Mouse (Mus musculus) megakaryocyte, embryonic 14.5 days (primary cell): ENCODE data around the gene Abhd8. TPM values are rescaled to one million over a fixed set of nuclear protein-coding genes. Genes with fewer than 3 reads are reported as not detected.

Source experiments
- H3K27me3 ChIP-seq: replicated peaks from 2 replicates; pipeline ENCODE3; 2012; ENCODE audit warnings: inconsistent platforms
- H3K36me3 ChIP-seq: replicated peaks from 2 replicates; pipeline ENCODE3; 2012; ENCODE audit warnings: low read length, inconsistent platforms, mixed read lengths
- H3K4me1 ChIP-seq: 2 replicates; pipeline ENCODE4 v1.6.1; 2012; ENCODE audit warnings: inconsistent platforms
- H3K4me3 ChIP-seq: replicated peaks from 2 replicates; pipeline ENCODE3; 2012; ENCODE audit warnings: moderate library complexity, mild to moderate bottlenecking, inconsistent platforms
- H3K9me3 ChIP-seq: 2 replicates; pipeline ENCODE4 v1.6.1; 2012; ENCODE audit warnings: inconsistent platforms
- FLI1 ChIP-seq: IDR thresholded peaks from 2 replicates; pipeline ENCODE4 v1.6.1; 2012; ENCODE audit warnings: low read length, inconsistent platforms, mixed read lengths
- GATA1 ChIP-seq: IDR thresholded peaks from 3 replicates; pipeline ENCODE4 v1.6.1; 2012; ENCODE audit warnings: mixed read lengths, low read length, inconsistent platforms, borderline replicate concordance
- polyA plus RNA-seq: library from polyadenylated mRNA; stranded (reverse); fragments of >175 nt; gene quantifications from 2 replicates; pipeline ENCODE4 v1.2.3, GENCODE M21; 2012; ENCODE audit warnings: low replicate concordance; ENCODE audit not compliant: insufficient read depth

The Abhd8 gene
- polyA plus RNA-seq, 1 experiment: 22.6 TPM

GRCm38 (mm10) chr8:71470146-71470912 lies 6.9 kb upstream of the Abhd8 start:
- peak overlapping the region; percentile 96 for H3K4me3 ChIP-seq
- H3K4me1 ChIP-seq: peaks cover 52% of the 10 kb centered on the region
- no peaks in the 10 kb centered on the region for H3K27me3 ChIP-seq
- H3K9me3 ChIP-seq: no peaks in the 10 kb centered on the region
- TF ChIP-seq FLI1: no peak
- TF ChIP-seq GATA1: no peak
- peaks cover 70% of the 10 kb centered on the region for H3K36me3 ChIP-seq

- H3K4me3 ChIP-seq: peak overlapping the region; percentile 96
- no peaks in the 10 kb centered on the region for H3K9me3 ChIP-seq
- TF ChIP-seq FLI1: no peak
- no peak for TF ChIP-seq GATA1
- H3K4me1 ChIP-seq: peaks cover 51% of the 10 kb centered on the region
- peaks cover 61% of the 10 kb centered on the region for H3K36me3 ChIP-seq
- no peaks in the 10 kb centered on the region for H3K27me3 ChIP-seq
Measured at GRCm38 (mm10) chr8:71469411-71469810, 6.0 kb upstream of the Abhd8 start.

GRCm38 (mm10) chr8:71468916-71469315 lies 5.5 kb upstream of the Abhd8 start, which contains the start of gene Dda1:
Gene Dda1 (plus strand): TSS chr8:71469199.
- no peak for TF ChIP-seq FLI1
- no peak for TF ChIP-seq GATA1
- Histone ChIP-seq H3K9me3 (no peaks in the 10 kb centered on the region), H3K4me1 (peaks cover 56% of the 10 kb centered on the region), H3K27me3 (no peaks in the 10 kb centered on the region), H3K4me3 (peak within 1 kb of the TSS; percentile 96), H3K36me3 (peaks cover 56% of the 10 kb centered on the region)

DNA sequence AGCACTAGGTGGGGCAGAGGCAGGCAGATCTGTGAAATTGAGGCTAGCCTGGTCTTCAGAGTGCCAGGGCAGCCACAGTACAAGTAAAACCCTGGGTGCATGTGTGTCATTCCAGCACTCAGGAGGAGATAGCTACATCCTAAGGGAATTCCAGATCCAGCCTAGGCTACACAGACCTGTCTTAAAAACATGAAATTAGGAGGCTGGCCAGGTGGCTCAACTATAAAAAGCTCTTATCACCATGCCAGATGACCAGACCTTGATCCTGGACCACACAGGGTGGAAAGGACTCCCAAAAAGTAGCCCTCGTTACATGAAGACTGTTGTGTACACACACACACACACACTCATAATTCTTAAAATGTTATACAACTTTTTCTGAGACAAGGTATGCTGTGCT lies 4.5 kb upstream of the Abhd8 start:
- Histone ChIP-seq H3K4me3 (no peak overlapping the region), H3K4me1 (peaks cover 65% of the 10 kb centered on the region), H3K9me3 (no peaks in the 10 kb centered on the region), H3K27me3 (no peaks in the 10 kb centered on the region), H3K36me3 (peaks cover 47% of the 10 kb centered on the region)
- TF ChIP-seq FLI1: no peak
- no peak for TF ChIP-seq GATA1

DNA sequence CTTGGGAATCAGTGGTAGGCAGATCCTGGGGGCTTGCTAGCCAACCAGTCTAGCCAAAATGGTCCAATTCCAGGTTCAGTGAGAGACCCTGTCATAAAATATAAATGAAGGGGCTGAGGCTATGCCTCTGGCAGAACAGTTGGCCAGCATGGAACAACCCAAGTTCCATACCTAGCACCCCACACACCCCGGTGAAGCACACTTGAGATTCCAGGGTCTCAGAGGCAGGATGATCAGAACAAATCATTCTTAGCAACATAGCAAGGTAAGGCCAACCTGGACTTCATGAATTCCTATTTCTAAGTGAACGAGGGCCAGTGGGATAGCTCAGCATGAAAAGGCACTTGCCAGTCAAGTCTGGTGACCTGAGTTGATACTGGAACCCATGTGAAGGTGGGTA lies 3.7 kb upstream of the Abhd8 start:
- no peaks in the 10 kb centered on the region for H3K9me3 ChIP-seq
- H3K36me3 ChIP-seq: peaks cover 39% of the 10 kb centered on the region
- H3K4me1 ChIP-seq: peaks cover 69% of the 10 kb centered on the region
- no peak overlapping the region for H3K4me3 ChIP-seq
- no peaks in the 10 kb centered on the region for H3K27me3 ChIP-seq
- no peak for TF ChIP-seq GATA1
- TF ChIP-seq FLI1: no peak

DNA sequence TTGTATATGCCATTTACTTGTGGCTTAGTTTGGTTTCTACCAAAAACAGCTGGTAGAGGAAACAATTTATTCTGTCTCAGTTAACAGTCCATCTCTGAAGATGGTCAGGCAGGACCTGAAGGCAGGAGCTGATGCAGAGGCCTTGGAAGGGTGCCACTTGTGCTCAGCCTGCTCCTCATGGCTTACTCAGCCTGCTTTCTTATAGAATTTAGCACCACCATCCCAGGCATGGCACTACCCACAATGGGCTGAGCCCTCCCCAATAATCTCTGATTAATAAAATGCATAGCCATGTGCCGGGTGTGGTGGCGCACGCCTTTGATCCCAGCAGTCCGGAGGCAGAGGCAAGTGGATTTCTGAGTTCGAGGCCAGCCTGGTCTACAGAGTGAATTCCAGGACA lies 2.7 kb upstream of the Abhd8 start:
- no peaks in the 10 kb centered on the region for H3K27me3 ChIP-seq
- TF ChIP-seq FLI1 (no peak), GATA1 (no peak)
- no peaks in the 10 kb centered on the region for H3K9me3 ChIP-seq
- H3K4me3 ChIP-seq: no peak overlapping the region
- H3K4me1 ChIP-seq: peaks cover 62% of the 10 kb centered on the region
- peaks cover 37% of the 10 kb centered on the region for H3K36me3 ChIP-seq

GRCm38 (mm10) chr8:71465733-71466132 lies 2.3 kb upstream of the Abhd8 start:
- H3K4me1 ChIP-seq: peaks cover 60% of the 10 kb centered on the region
- peaks cover 37% of the 10 kb centered on the region for H3K36me3 ChIP-seq
- H3K9me3 ChIP-seq: no peaks in the 10 kb centered on the region
- peak overlapping the region; percentile 96 for H3K4me3 ChIP-seq
- H3K27me3 ChIP-seq: no peaks in the 10 kb centered on the region
- no peak for TF ChIP-seq FLI1

- Histone ChIP-seq H3K4me3 (peak within 1 kb of the TSS; percentile 96), H3K36me3 (peaks cover 35% of the 10 kb centered on the region), H3K4me1 (peaks cover 51% of the 10 kb centered on the region), H3K9me3 (no peaks in the 10 kb centered on the region), H3K27me3 (no peaks in the 10 kb centered on the region)
- TF ChIP-seq GATA1 (no peak), FLI1 (no peak)
Measured at GRCm38 (mm10) chr8:71464513-71465500, 1.4 kb upstream of the Abhd8 start, which contains the start of gene Mrpl34. Gene Mrpl34 (plus strand): TSS chr8:71464959.

GRCm38 (mm10) chr8:71462786-71463185 lies 669 bp downstream of the Abhd8 start:
- Histone ChIP-seq H3K4me1 (peaks cover 52% of the 10 kb centered on the region), H3K4me3 (peak overlapping the region; percentile 96), H3K9me3 (no peaks in the 10 kb centered on the region), H3K36me3 (peaks cover 53% of the 10 kb centered on the region), H3K27me3 (peaks cover 4% of the 10 kb centered on the region)
- no peak for TF ChIP-seq FLI1
- TF ChIP-seq GATA1: no peak

- H3K27me3 ChIP-seq: peaks cover 4% of the 10 kb centered on the region
- H3K36me3 ChIP-seq: peaks cover 54% of the 10 kb centered on the region
- H3K4me3 ChIP-seq: peak overlapping the region; percentile 96
- H3K9me3 ChIP-seq: no peaks in the 10 kb centered on the region
- H3K4me1 ChIP-seq: peaks cover 58% of the 10 kb centered on the region
- TF ChIP-seq FLI1: no peak
- no peak for TF ChIP-seq GATA1
Measured at GRCm38 (mm10) chr8:71462191-71462590, 1.3 kb downstream of the Abhd8 start.
